Mouse (Mus musculus): ENCODE results near the gene Tubb5. TPM values are rescaled to one million over a fixed set of nuclear protein-coding genes. Genes with fewer than 3 reads are reported as not detected.
"Not testable (repeated sequence)": the region's sequence is repeated elsewhere in the genome, so short reads cannot be mapped to it uniquely, and the experiment has no call there.

Tubb5 gene
- polyA plus RNA-seq, 1 experiment from 2014 or later, result 391 TPM

DNA sequence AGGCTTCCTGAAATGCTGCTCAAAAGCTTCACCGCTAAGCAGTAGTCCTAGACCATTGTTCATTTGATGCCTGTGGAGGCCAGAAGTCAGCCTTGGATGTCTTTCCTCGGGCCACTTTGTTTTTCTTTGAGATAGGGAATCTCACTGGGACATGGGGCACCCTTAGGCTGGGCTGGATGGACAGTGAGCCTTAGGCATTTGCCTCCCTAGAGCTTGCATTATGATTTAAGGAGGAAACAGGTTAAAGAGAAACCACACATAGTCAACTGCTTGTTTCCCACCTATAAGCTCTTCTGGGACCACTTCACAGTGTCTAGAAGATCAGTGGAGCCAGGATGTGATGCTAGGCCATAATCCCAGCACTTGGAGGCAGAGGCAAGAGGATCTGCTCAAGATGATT lies 21.7 kb upstream of the Tubb5 start:
- H3K27me3 ChIP-seq, result peaks cover 16% of the 10 kb centered on the region
- H3K9ac ChIP-seq, result no peak overlapping the region
- ATAC-seq (ENCODE audit: insufficient read depth), result no peak
- H3K4me1 ChIP-seq (replicated peaks), result peaks cover 29% of the 10 kb centered on the region
- WGBS (ENCODE audit: insufficient replicate concordance), result 64% methylated on average over 2 of the region's 2 CpGs
- H3K9me3 ChIP-seq (replicated peaks), result no peaks in the 10 kb centered on the region
- peaks cover 31% of the 10 kb centered on the region for H3K36me3 ChIP-seq (replicated peaks)
- no peak overlapping the region for H3K27ac ChIP-seq (replicated peaks)
- H3K4me3 ChIP-seq (replicated peaks), result no peak overlapping the region
- H3K4me2 ChIP-seq, result no peak overlapping the region

DNA sequence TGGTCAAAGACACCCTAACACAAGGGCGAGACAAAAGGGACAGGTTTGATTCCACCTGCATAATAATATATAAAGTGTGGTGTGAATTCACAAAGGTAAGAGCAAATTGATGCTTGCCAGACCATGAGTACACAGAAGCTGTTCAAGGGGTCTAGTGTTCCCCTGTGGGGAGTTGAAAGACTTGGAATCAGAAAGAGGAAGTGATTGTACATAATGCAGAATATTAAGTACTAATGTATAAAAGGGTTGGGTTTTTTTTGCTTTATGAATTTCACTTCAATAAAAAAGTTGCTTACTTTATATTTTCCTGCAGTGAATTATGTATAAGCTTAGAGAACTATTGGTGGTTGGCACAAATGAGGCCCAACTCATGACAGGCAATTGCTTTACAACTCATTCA lies 21.3 kb upstream of the Tubb5 start:
- no peak for ATAC-seq (ENCODE audit: insufficient read depth)
- no peaks in the 10 kb centered on the region for H3K9me3 ChIP-seq (replicated peaks)
- whole genome bisulfite sequencing (ENCODE audit: insufficient replicate concordance), result 69% methylated on average over 1 of the region's 1 CpGs

DNA sequence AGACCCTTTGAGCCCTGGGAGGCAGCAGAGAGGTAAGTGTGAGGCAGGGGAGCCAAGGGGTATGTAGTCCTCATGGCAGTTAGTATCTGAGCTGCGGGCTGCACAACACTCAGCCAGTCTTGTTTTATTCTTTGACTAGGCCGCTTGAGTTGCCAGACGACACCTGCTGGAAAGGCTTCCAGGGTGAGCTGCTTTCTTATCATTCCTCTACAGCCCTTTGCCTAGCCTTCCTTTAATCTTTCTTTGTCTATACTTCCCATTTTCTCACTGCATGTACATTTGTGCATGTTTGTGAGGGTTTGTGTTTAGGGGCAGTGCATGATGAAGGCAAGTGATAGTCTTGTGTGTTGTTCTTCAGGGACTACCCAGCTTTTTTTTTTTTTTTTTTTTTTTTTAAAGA lies 12.9 kb upstream of the Tubb5 start:
- WGBS (ENCODE audit: insufficient replicate concordance), result 29% methylated on average over 3 of the region's 3 CpGs
- H3K36me3 ChIP-seq (replicated peaks), result peaks cover 89% of the 10 kb centered on the region
- no peak overlapping the region for H3K4me3 ChIP-seq (replicated peaks)
- H3K4me2 ChIP-seq, result peak overlapping the region; percentile 19; the same call in 1 of the 2 replicates
- ATAC-seq (ENCODE audit: insufficient read depth), result peak; percentile 60
- H3K4me1 ChIP-seq (replicated peaks), result peaks cover 15% of the 10 kb centered on the region
- no peaks in the 10 kb centered on the region for H3K9me3 ChIP-seq (replicated peaks)
- peak overlapping the region; percentile 31; the same call in 1 of the 2 replicates for H3K9ac ChIP-seq
- peak overlapping the region; percentile 79 for H3K27ac ChIP-seq (replicated peaks)
- no peaks in the 10 kb centered on the region for H3K27me3 ChIP-seq

More for the DNA sequence above, 21.3 kb upstream of the Tubb5 start:
- H3K4me2 ChIP-seq, result no peak overlapping the region
- no peak overlapping the region for H3K4me3 ChIP-seq (replicated peaks)
- peaks cover 24% of the 10 kb centered on the region for H3K4me1 ChIP-seq (replicated peaks)
- H3K27me3 ChIP-seq, result peaks cover 12% of the 10 kb centered on the region
- peaks cover 33% of the 10 kb centered on the region for H3K36me3 ChIP-seq (replicated peaks)
- no peak overlapping the region for H3K27ac ChIP-seq (replicated peaks)
- H3K9ac ChIP-seq, result no peak overlapping the region

DNA sequence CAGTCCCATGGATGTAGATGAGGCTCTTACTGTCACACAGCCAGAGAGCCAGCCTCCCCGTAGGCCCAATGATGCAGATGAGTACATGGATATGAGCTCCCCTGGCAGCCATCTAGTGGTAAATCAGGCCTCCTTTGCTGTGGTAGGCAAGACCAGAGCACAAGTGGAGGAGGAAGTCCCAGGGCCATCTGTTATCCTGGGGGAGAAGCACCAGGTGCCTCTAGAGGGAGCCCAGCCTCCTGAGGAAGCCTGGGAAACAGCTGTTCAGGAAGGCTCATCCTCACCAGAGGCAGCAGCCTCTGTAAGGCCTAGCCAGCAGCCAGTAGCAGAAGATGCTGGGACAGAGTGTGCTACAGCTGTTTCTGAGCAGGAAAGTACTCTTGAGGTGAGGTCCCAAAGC lies 10.0 kb upstream of the Tubb5 start:
- ATAC-seq (ENCODE audit: insufficient read depth), result no peak
- Histone ChIP-seq H3K36me3 (replicated peaks) (peaks cover 87% of the 10 kb centered on the region), H3K27ac (replicated peaks) (no peak overlapping the region), H3K4me1 (replicated peaks) (peaks cover 21% of the 10 kb centered on the region), H3K4me3 (replicated peaks) (no peak overlapping the region), H3K27me3 (no peaks in the 10 kb centered on the region), H3K4me2 (no peak overlapping the region), H3K9ac (no peak overlapping the region), H3K9me3 (replicated peaks) (no peaks in the 10 kb centered on the region)
- 45% methylated on average over 1 of the region's 1 CpGs for WGBS (ENCODE audit: insufficient replicate concordance)

DNA sequence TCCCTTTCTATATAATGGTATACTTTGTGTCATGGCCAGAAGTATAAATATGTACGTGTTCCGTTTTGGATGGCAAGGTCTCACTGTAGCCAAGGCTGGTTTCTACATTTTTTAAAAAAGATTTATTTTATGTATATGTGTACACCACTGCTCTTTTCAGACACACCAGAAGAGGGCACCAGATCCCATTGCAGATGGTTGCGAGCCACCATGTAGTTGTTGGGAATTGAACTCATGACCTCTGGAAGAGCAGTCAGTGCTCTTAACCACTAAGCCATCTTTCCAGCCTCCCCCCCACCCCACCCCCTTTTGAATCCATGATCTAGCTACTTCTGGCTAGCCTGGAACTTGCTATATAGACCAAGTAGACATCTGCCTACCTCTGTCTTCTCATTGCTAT lies 5.4 kb upstream of the Tubb5 start:
- Histone ChIP-seq H3K9me3 (replicated peaks) (no peaks in the 10 kb centered on the region), H3K36me3 (replicated peaks) (peaks cover 43% of the 10 kb centered on the region), H3K27ac (replicated peaks) (no peak overlapping the region), H3K9ac (no peak overlapping the region), H3K4me1 (replicated peaks) (peaks cover 43% of the 10 kb centered on the region), H3K4me2 (no peak overlapping the region), H3K27me3 (no peaks in the 10 kb centered on the region), H3K4me3 (replicated peaks) (no peak overlapping the region)
- ATAC-seq (ENCODE audit: insufficient read depth), result no peak
- WGBS (ENCODE audit: insufficient replicate concordance), result 87% methylated on average over 3 of the region's 3 CpGs

DNA sequence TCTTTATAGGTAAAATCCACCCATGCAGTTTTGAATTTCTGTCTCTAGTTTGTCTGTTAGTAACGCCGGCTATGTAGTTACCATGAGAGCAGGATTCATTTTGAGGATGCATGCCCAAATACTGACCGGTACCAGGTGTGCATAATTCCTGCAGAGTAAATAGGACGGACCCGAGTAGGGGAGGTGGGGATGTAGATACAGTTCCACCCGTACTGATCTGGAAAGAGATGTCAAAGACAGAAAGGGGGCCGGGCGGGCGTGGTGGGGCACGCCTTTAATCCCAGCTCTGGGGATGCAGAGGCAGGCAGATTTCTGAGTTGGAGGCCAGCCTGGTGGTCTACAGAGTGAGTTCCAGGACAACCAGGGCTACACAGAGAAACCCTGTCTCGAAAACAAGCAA lies 3.9 kb upstream of the Tubb5 start:
- peak overlapping the region; percentile 77 for H3K9ac ChIP-seq

DNA sequence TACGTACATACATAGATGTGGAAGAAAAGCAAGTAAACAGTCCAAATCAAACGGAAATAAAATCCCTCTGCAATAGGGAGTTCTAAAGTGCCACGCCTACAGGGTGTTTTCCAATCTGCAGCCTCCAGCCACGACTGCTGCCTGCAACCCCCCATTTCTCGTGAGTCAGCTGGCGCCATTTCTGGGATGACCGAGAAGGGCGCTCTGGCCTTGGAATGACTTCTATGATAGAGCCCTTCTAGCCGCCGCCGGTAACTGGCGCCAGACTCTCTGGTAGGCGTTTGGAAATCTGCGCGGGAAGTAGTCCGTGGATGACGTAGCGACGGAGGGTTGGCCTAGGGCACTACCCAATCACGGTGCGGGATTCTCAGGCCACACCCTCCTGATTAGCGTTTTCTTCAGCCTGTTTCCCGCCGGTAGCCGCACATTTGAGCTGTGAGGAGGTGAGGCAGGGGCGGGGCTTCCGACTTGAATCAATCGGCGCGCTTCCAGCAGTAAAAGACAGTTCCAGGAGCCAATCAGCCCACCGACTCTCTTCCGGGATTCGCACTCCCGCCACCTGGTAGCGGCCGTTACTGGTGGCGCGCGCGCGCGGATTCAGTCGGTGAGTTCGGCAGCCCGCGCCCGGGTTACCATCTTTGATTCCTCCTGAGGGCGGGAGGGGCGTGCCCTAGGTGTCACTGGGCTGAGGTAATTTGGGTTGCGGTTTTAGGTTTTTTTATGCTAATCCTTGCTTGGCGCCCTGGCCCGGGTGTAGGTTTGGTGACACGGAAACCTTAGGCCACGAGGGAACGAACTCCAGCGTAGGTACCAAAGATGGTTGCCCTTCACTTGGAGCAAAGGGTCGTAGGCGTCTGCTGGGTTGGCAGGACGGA lies 3.2 kb upstream of the Tubb5 start, which contains the start of gene Mdc1:
Gene Mdc1 (plus strand): TSS at position 440 of the 875 bp plus-strand sequence.
- no peaks in the 10 kb centered on the region for H3K9me3 ChIP-seq (replicated peaks)
- peak within 1 kb of the TSS; percentile 80 for H3K4me2 ChIP-seq
- ATAC-seq (ENCODE audit: insufficient read depth), result peak; percentile 81
- H3K27ac ChIP-seq (replicated peaks), result peak within 1 kb of the TSS; percentile 96
- under 1% methylated on average over 59 of the region's 59 CpGs for WGBS (ENCODE audit: insufficient replicate concordance)
- peak within 1 kb of the TSS; percentile 77 for H3K9ac ChIP-seq
- H3K4me3 ChIP-seq (replicated peaks), result peak within 1 kb of the TSS; percentile 72
- H3K27me3 ChIP-seq, result no peaks in the 10 kb centered on the region
- H3K36me3 ChIP-seq (replicated peaks), result peaks cover 28% of the 10 kb centered on the region
- peaks cover 50% of the 10 kb centered on the region for H3K4me1 ChIP-seq (replicated peaks)

More for the DNA sequence above, 3.9 kb upstream of the Tubb5 start:
- H3K4me3 ChIP-seq (replicated peaks), result peak overlapping the region; percentile 72
- H3K4me1 ChIP-seq (replicated peaks), result peaks cover 44% of the 10 kb centered on the region
- 5% methylated on average over 11 of the region's 11 CpGs for WGBS (ENCODE audit: insufficient replicate concordance)
- no peaks in the 10 kb centered on the region for H3K27me3 ChIP-seq
- H3K4me2 ChIP-seq, result peak overlapping the region; percentile 80
- peak overlapping the region; percentile 96 for H3K27ac ChIP-seq (replicated peaks)
- no peak for ATAC-seq (ENCODE audit: insufficient read depth)
- no peaks in the 10 kb centered on the region for H3K9me3 ChIP-seq (replicated peaks)
- H3K36me3 ChIP-seq (replicated peaks), result peaks cover 28% of the 10 kb centered on the region

DNA sequence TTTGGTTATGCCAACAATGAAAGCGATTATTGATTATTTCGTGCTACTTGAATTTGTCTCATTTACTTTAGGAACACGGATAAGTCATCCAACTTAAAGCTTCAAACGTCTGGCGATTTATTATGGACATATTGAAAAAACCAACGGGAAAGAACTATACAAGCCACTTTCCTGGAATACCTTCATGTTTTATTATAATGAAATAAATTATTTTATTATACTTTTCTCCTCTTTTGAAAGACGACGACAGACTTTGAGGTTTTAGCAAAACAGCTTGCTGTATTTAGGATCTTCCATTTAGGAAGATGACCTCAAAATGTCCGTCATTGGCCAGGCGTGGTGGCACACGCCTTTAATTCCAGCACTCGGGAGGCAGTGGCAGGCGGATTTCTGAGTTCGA lies 2.5 kb upstream of the Tubb5 start:
- Histone ChIP-seq H3K4me2 (peak overlapping the region; percentile 80), H3K27ac (replicated peaks) (peak overlapping the region; percentile 96), H3K4me3 (replicated peaks) (peak overlapping the region; percentile 72), H3K9ac (peak overlapping the region; percentile 32), H3K36me3 (replicated peaks) (peaks cover 28% of the 10 kb centered on the region), H3K9me3 (replicated peaks) (no peaks in the 10 kb centered on the region), H3K27me3 (no peaks in the 10 kb centered on the region), H3K4me1 (replicated peaks) (peaks cover 57% of the 10 kb centered on the region)
- no peak for ATAC-seq (ENCODE audit: insufficient read depth)
- WGBS (ENCODE audit: insufficient replicate concordance), result 38% methylated on average over 14 of the region's 14 CpGs

DNA sequence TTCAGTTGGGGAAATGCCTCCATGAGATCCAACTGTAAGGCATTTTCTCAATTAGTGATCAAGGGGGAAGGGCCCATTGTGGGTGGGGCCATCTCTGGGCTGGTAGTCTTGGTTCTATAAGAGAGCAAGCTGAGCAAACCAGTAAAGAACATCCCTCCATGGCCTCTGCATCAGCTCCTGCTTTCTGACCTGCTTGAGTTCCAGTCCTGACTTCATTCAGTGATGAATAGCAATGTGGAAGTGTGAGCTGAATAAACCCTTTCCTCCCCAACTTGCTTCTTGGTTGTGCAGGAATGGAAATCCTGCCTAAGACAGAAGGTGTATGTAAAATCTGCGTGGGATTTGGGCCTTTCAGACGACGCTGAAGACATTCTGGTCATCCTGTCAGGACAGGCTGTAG lies 896 bp upstream of the Tubb5 start:
- peak overlapping the region; percentile 92 for H3K4me2 ChIP-seq
- ATAC-seq (ENCODE audit: insufficient read depth); H3K27me3 ChIP-seq; H3K9me3 ChIP-seq (replicated peaks): not testable (repeated sequence)
- H3K9ac ChIP-seq, result peak overlapping the region; percentile 58
- peaks cover 73% of the 10 kb centered on the region for H3K4me1 ChIP-seq (replicated peaks)
- H3K4me3 ChIP-seq (replicated peaks), result peak overlapping the region; percentile 89
- H3K27ac ChIP-seq (replicated peaks), result peak overlapping the region; percentile 96
- peaks cover 30% of the 10 kb centered on the region for H3K36me3 ChIP-seq (replicated peaks)
- 59% methylated on average over 3 of the region's 3 CpGs for WGBS (ENCODE audit: insufficient replicate concordance)

DNA sequence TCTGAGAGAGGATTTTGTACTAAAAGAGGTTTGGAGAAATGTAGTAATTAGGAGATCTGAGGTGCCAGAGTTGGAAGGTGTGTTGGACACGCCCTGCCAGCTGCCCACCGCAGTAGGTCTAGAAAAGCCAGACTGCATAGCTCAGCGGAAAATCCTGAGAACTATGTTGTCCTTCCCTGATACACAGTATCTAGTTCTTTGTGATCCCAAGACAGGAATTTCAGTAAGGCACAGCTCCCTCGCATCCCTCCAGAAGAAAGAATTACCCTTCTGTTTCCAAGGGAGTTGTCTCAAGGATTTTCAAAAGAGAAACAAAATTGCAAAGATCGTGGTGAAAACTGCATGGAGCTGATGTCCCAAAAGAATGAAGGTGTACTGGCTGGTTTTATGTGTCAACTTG lies 464 bp upstream of the Tubb5 start:
- Histone ChIP-seq H3K36me3 (replicated peaks) (peaks cover 34% of the 10 kb centered on the region), H3K27ac (replicated peaks) (peak overlapping the region; percentile 96), H3K4me3 (replicated peaks) (peak overlapping the region; percentile 89), H3K4me1 (replicated peaks) (peaks cover 75% of the 10 kb centered on the region), H3K27me3 (no peaks in the 10 kb centered on the region), H3K4me2 (peak overlapping the region; percentile 92), H3K9me3 (replicated peaks) (no peaks in the 10 kb centered on the region), H3K9ac (peak overlapping the region; percentile 58)
- WGBS (ENCODE audit: insufficient replicate concordance), result 3% methylated on average over 5 of the region's 5 CpGs
- no peak for ATAC-seq (ENCODE audit: insufficient read depth)

DNA sequence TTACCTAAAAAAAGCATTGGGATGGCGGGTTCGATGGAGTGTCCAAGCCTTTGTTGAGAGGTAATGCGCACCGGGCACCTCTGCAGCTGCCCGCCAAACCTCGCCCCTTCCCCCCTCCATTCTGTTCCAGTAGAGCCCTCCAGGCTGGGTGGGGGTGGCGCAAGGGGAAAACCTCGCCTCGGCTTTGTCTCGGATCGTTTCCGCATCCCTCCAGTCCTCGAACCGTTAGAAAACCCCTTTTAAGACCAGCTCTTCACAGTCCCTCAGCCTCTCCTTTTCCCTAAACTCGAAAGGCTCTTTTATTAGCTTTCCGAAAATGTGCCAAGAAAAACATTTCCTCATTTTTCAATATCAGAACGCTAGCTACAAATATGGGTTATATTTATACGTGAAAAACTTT lies 619 bp downstream of the Tubb5 start:
- peaks cover 74% of the 10 kb centered on the region for H3K4me1 ChIP-seq (replicated peaks)

More for the DNA sequence above, 619 bp downstream of the Tubb5 start:
- Histone ChIP-seq H3K36me3 (replicated peaks) (peaks cover 45% of the 10 kb centered on the region), H3K27ac (replicated peaks) (peak overlapping the region; percentile 96), H3K4me2 (peak overlapping the region; percentile 92), H3K4me3 (replicated peaks) (peak overlapping the region; percentile 89), H3K9ac (peak overlapping the region; percentile 92), H3K9me3 (replicated peaks) (no peaks in the 10 kb centered on the region), H3K27me3 (no peaks in the 10 kb centered on the region)
- under 1% methylated on average over 18 of the region's 18 CpGs for WGBS (ENCODE audit: insufficient replicate concordance)
- ATAC-seq (ENCODE audit: insufficient read depth), result no peak
